Mouse (Mus musculus): ENCODE data around the gene Gm12169.
"Not testable (repeated sequence)": the region's sequence is repeated elsewhere in the genome, so short reads cannot be mapped to it uniquely, and the experiment has no call there.

DNA sequence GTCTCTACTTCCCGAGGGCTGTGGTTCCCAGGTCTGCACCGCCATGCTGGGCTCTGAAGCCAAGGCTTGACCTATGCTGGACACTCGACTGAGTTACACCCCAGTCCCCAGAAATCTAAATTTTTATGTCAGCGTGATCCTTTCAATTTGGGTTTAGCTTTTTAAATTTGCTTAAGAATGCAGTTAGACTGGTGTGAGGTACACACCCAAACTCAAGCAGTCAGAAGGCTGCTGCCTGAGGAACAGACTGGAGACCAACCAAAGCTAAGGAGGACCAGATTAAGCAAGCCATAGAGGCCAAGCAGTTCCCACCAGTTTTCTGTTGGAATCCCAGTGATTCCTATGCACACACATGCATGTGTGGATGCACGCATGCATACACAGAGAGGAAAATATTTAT is 2.7 kb upstream of the Gm12169 start:
- not testable (repeated sequence) for TF ChIP-seq POLR2A (IDR thresholded peaks at IDR 0.05; ENCODE audit: low read depth, low read length); NELFE (IDR thresholded peaks at IDR 0.05; ENCODE audit: low read depth, low read length); RAD21 (IDR thresholded peaks at IDR 0.05; ENCODE audit: low read depth, low read length); UBTF (IDR thresholded peaks at IDR 0.05; ENCODE audit: low read depth, low read length); E2F4 (IDR thresholded peaks at IDR 0.05; ENCODE audit: insufficient replicate concordance, low read depth, low read length); NRF1 (IDR thresholded peaks at IDR 0.05; ENCODE audit: low read depth, low read length); ZKSCAN1 (IDR thresholded peaks at IDR 0.05; ENCODE audit: borderline replicate concordance, low read depth, low read length); MYC (IDR thresholded peaks at IDR 0.05; ENCODE audit: low read depth, low read length); POLR2AphosphoS2 (IDR thresholded peaks at IDR 0.05; ENCODE audit: low read depth, low read length); MAZ (IDR thresholded peaks at IDR 0.05; ENCODE audit: low read depth, low read length); CTCF (conservative IDR thresholded peaks at IDR 0.05 in 1 of 2, IDR thresholded peaks at IDR 0.05 in 1 of 2; ENCODE audit: low read depth in 2 of 2, low read length in 2 of 2); HCFC1 (IDR thresholded peaks at IDR 0.05; ENCODE audit: low read depth, low read length); USF1 (IDR thresholded peaks at IDR 0.05; ENCODE audit: low read depth, low read length)

Data from CH12.LX (cell line).